Mouse (Mus musculus) embryo, embryonic 10 days (tissue): ENCODE results near the gene Cir1.
A peak's percentile ranks its signal among the peaks of the same experiment; 100 is the strongest.

ENCODE experiments used
- DNase-seq: peaks from one replicate; pipeline ENCODE4 v3.0.0-alpha.2; 2015; ENCODE audit warnings: low spot score

Gene Cir1

GRCm38 (mm10) chr2:73272351-73273248 is 39.9 kb downstream of the Cir1 start:
- peak; percentile 46 for DNase-seq

- peak; percentile 91 for DNase-seq
Observed at GRCm38 (mm10) chr2:73271459-73272161, 40.9 kb downstream of the Cir1 start, which contains the start of gene Sp9. Gene Sp9, plus strand, starts transcription at chr2:73271925.

- DNase-seq = peak; percentile 63
Observed at GRCm38 (mm10) chr2:73270593-73271458, 41.7 kb downstream of the Cir1 start.

- DNase-seq = peak; percentile 33
Observed at GRCm38 (mm10) chr2:73270071-73270592, 42.4 kb downstream of the Cir1 start.

GRCm38 (mm10) chr2:73269666-73270065 is 42.8 kb downstream of the Cir1 start:
- DNase-seq = peak; percentile 40

GRCm38 (mm10) chr2:73268836-73269395 is 43.6 kb downstream of the Cir1 start:
- no peak for DNase-seq

- peak; percentile 31 for DNase-seq
Observed at GRCm38 (mm10) chr2:73268281-73268680, 44.2 kb downstream of the Cir1 start.

GRCm38 (mm10) chr2:73267818-73268217 is 44.7 kb downstream of the Cir1 start:
- no peak for DNase-seq

GRCm38 (mm10) chr2:73267231-73267630 is 45.3 kb downstream of the Cir1 start:
- DNase-seq = no peak

- no peak for DNase-seq
Observed at GRCm38 (mm10) chr2:73266623-73267022, 45.9 kb downstream of the Cir1 start.

GRCm38 (mm10) chr2:73266011-73266410 is 46.5 kb downstream of the Cir1 start:
- DNase-seq = peak; percentile 31

GRCm38 (mm10) chr2:73264611-73265195 is 47.8 kb downstream of the Cir1 start:
- no peak for DNase-seq

- DNase-seq = peak; percentile 68
Observed at GRCm38 (mm10) chr2:73263794-73264610, 48.5 kb downstream of the Cir1 start.

- no peak for DNase-seq
Observed at GRCm38 (mm10) chr2:73263172-73263765, 49.2 kb downstream of the Cir1 start.

- no peak for DNase-seq
Observed at GRCm38 (mm10) chr2:73248701-73249100, 63.8 kb downstream of the Cir1 start.

GRCm38 (mm10) chr2:73241299-73241698 is 71.2 kb downstream of the Cir1 start:
- no peak for DNase-seq
